Mouse (Mus musculus) kidney, adult 9 months (tissue): ENCODE results near the gene Lrr1.
"Not testable (repeated sequence)": the region's sequence is repeated elsewhere in the genome, so short reads cannot be mapped to it uniquely, and the experiment has no call there.

Experiments
- DNase-seq: peaks from one replicate; pipeline ENCODE4 v3.0.0; 2022

Lrr1 gene

DNA sequence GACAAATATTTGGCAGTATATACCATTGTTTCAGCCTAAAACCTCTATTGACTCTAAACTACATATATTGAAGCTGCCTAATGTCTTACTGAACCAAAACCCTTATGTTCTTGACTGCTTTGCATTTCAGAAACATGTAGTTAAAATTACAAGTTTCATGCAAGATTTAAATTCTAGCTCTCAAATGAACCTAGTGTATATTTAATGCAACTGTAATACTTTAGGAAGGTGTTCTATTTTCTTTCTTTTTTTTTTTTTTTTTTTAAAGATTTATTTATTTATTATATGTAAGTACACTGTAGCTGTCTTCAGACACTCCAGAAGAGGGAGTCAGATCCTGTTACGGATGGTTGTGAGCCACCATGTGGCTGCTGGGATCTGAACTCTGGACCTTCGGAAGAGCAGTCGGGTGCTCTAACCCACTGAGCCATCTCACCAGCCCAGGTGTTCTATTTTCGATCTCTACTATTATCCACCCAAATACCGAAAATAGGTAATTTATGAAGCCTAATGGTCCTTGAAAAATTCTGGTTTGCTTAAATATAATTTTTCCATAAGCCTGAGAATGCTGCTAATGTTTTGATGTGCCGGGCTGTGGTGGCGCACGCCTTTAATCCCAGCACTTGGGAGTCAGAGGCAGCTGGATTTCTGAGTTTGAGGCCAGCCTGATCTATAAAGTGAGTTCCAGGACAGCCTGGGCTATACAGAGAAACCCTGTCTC lies 1.6 kb upstream of the Lrr1 start:
- DNase-seq: not testable (repeated sequence)

GRCm38 (mm10) chr12:69167656-69168460 lies 756 bp upstream of the Lrr1 start:
- no peak for DNase-seq

DNA sequence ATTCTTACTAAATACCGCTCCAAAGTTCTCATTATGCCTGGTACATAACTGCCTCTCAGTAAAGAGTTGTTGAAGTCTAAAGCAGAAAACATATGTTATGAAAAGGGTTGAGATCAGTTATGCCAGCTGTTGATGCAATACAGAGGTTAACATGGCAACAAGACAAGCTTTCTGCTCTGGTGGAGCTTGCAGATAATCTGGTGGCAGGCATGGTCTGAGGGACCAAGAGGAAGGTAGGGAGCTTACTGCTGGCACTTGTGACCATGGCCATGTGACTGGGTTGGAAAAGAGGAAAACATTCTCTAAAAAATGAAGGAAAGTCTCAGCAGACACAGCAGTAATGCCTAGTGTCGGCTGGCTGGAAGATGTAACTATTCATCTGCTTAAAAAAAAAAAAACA lies 2.7 kb downstream of the Lrr1 start:
- no peak for DNase-seq

DNA sequence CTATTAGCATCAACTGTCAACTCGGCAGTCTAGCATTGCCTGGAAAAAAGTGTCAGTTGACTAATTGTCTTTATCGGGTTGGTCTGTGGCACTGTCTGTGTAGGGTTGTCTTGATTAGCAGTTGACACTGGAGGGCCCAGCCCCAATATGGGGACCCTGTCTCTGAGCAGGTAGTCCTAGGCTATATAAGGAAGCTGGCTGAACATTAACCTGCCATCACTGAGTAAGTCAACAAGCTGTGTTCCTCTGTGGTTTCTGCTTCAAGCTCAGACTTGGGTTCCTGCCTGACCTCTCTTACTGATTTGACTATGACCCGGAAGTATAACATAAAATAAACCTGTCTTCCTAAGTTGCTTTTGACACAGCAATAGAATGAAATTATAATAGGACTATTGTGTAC lies 7.4 kb downstream of the Lrr1 start:
- no peak for DNase-seq

DNA sequence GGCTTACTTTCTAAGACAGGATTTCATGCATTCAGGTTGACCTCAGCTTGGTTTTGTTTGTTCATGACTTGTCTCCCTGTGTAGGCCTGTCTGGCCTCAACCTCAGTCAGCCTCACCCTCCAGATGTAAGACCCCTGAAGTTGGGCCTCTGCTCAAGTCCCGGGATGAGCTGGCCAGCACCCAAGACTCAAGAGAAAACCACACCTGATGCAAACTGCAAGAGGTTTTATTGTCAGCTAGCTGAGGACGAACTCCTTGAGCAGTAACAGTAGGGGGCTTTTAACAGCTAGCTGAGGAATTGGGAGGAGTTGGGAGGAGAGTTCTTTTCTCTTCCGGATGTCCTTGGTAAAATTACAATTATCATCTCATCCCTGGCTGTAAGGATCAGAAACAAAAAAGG lies 8.9 kb downstream of the Lrr1 start:
- no peak for DNase-seq

DNA sequence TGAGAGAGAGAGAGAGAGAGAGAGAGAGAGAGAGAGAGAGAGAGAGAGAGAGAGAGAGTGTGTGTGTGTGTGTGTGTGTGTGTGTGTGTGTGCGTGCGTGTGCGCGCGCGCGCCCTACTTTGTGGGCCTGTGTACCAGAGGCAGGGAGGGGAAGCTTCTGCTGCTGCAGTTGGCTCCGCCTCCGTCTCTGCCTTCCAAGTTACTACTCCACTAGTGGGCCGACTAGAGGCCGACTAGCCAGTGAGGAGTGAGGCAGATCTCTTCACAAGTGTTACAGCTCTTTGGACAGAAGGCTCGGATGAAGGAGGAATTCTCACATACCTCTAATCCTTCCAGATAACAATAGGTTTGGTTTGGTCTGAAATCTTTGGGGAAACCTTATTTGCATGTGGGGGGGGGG lies 10.8 kb downstream of the Lrr1 start:
- no peak for DNase-seq

DNA sequence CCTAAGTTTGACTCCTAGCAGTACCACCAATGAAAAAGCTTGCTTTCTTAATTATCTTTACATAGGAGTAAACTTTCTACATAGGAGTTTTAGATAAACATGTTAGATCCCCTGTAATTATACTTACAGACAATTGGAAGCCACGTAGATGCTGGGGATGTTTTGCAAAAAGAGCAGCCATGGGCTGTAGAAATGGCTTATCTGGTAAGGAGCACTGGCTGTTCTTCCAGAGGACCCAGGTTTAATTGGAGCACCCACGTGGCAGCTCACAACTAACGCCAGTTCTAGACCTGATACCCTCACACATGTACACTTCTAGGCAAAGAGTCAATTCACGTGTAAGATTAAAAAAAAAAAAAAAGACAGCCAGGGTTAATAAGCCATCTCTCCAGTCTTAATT lies 13.2 kb downstream of the Lrr1 start:
- no peak for DNase-seq

DNA sequence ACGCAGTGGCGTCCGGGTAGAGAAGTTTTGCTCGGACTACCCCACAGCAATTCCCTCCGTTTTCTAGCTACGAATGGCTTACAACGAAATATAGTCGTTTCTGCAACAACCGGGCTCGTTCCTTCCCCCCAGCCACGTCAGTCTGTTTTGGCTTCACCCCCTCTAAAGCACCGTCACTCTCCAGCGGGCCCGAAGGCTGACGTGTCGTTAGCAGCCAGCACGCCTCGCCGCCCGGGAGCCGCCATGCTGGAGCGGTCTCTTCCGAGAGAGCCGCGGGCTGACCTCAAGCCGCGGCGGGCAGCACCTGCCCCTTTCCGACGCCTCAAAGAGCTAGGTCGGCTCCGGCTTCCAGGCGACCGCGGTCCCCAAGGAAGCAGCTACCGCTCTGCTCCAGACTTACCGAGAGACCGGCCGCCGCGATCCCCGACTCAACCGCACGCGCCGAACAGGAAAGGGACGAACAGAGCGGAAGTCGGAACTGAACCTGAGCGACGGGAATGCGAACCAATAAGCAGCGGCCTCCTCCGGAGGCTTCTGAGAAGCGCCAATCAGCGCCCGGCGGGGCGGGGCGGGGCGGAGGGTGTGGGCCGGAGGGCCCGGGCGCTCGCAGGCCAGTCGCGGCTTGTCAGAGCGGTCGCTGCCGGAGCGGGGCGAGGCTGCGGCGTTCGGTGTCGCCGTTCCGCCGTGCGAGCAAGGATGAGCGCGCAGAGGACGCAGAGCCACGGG lies 15.1 kb downstream of the Lrr1 start, which contains the start of the genes Rpl36al and Mgat2:
TSS of gene Rpl36al (minus strand) at position 501 of the 726 bp plus-strand sequence.
TSS of gene Mgat2 (plus strand) at position 575 of the 726 bp plus-strand sequence.
- peak; percentile 98 for DNase-seq

DNA sequence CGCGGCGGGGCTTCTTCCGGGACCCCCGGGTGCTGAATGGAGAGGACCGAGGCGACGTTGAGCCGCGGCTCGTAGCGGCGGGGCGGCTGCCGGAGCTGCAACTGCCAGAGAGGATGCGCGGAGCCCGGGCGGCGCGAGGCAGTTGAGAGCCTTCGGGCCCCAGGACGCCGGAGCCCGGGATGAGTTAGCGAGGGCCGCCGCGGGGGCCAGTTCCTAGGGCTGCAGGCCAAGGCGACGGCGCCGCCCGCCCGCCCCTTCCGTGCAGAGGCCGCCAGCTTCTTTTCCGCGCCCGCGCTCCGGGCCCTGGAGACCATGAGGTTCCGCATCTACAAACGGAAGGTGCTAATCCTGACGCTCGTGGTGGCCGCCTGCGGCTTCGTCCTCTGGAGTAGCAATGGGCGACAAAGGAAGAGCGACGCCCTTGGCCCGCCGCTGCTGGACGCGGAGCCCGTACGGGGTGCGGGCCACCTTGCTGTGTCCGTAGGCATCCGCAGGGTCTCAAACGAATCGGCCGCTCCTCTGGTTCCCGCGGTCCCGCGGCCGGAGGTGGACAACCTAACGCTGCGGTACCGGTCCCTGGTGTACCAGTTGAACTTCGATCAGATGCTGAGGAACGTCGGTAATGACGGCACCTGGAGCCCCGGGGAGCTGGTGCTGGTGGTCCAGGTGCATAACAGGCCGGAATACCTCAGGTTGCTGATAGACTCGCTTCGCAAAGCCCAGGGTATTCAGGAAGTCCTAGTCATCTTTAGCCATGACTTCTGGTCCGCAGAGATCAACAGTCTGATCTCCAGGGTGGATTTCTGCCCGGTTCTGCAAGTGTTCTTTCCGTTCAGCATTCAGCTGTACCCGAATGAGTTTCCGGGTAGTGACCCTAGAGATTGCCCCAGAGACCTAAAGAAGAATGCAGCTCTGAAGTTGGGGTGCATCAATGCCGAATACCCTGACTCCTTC lies 16.0 kb downstream of the Lrr1 start:
- peak; percentile 57 for DNase-seq

GRCm38 (mm10) chr12:69185371-69185770 lies 16.8 kb downstream of the Lrr1 start:
- DNase-seq: peak; percentile 21

DNA sequence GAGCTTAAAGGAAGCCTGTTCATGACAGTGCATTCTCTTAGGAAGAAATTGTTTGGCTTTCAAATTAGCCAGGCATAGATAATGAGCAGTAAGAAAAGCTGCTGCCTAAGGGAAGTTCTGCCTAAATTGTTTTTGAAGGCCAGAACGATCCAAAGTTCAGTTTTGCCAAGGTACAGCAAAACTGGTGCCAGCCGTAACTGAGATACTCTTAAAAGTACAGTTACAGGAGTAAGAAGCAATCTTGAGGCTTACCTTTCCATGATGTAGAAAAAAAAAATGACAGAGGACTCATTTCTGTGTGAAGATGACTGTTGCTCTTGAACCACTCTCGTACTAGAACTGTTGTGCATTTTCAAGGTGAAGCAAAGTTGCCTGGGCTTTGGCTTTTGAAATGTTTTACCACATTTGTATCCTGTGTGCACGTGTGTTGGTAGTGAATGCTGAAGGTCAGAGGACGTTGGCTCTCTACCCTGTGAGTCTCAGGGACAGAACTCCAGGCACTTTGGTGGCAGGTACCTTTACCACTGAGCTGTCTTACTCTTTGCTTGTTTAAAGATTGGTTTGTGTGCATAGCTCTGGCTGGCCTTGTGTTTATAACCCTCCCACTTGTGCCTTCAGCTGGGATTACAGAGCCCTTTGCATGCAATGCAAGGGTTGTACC lies 18.3 kb downstream of the Lrr1 start:
- DNase-seq: peak; percentile 84

GRCm38 (mm10) chr12:69190074-69190473 lies 21.5 kb downstream of the Lrr1 start:
- DNase-seq: no peak

GRCm38 (mm10) chr12:69190522-69190921 lies 21.9 kb downstream of the Lrr1 start:
- DNase-seq: no peak

DNA sequence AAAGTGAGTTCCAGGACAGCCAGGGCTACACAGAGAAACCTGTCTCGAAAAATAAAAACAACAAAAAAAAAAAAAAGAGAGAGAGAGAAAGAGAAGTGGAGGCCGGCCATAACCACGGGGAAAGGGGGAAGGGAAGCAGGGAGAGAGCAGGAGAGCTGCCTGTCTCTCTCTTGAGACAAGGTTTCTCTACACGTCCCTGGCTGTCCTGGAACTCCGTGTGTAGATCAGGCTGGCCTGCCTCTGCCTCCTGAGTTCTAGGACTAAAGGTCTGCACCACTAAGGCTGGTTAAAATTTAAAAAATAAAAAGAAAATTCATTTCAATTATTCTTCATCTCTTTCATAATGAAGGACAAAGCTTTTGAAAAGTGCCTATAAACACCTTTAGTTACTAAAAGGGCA lies 22.8 kb downstream of the Lrr1 start:
- DNase-seq: no peak

DNA sequence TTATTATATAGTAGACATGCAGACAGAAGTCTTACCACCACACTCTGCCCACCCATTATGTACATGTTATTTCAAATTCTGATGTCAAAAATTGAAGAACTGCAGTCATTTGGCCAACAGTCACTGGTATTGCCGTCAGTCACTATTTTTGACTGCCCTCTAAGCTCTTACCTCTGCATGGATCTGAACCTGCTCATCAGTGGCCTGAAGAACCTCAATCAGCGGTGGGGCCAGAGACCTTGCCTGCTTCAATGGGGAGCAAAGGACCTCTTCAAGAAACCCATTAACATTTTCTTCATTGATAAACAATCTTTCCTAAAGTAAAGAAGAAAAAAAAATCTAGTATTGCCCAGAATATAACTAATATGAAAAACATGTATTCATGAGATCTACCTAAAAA lies 24.0 kb downstream of the Lrr1 start:
- DNase-seq: no peak

- DNase-seq: peak; percentile 60
Measured at GRCm38 (mm10) chr12:69196444-69197377, 28.1 kb downstream of the Lrr1 start, which contains the start of gene Gm49383. Gene Gm49383 (minus strand): TSS chr12:69197104.

DNA sequence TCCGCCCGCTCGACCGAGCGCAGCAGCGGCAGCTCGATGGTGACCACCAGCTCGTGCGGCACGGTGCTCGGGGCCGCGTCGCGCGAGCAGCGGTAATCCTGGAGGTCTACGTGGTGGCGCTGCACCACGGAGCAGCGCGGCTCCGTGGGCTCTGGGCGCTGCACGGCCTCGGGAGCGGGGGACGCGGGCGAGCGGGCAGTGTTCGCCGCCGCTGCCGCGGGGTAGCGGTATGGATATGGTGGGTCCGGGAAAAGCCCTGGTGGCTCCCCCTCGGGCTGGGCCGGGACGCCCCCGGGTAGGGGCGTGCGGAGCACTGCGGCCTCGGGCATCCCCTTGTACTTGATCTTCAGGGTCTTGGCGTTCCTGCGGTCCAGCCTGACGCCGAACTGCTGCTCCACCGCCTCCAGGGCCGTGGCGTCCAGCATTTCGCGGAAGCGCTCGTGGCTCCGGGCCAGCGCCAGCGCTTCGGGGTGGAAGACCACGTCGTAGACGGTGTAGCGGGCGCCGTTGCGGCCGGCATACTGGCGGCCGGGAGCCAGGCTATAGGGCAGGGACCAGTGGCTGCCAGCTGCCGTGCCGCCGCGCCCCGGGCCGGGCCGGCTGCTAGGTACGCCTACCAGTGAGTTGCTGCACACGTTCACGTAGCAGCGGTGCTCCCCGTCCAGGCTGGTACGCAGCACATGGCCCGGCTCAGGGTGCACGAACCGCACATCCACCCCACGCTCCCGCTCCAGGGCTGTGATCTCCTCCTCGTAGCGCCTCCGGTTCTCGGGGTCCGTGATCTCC lies 29.0 kb downstream of the Lrr1 start:
- DNase-seq: peak; percentile 33

DNA sequence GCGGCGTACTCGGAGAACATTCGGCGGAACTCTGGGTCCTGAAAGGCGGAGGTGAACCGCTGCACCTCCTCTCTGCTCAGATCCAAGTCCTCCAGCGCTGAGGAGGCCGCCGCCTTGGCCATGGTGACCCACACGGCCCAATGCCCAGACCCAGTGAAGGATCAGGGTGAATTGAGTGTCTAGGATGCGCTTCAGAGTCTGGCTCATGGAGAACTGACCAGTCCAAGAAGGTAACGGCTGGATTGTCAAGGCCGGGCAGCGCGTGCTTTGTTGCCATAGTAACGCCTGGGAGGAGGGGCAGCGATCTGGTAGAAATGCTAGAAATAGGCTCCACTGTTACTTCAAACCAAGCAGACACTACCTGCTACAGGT lies 29.5 kb downstream of the Lrr1 start, which contains the start of gene Dnaaf2:
TSS of gene Dnaaf2 (minus strand) at position 266 of the 372 bp plus-strand sequence.
- DNase-seq: peak; percentile 88

- no peak for DNase-seq
Measured at GRCm38 (mm10) chr12:69198985-69199384, 30.4 kb downstream of the Lrr1 start.
